Mouse (Mus musculus) bone marrow, adult 2 months (tissue): ENCODE measurements around the gene Abcb6.
A peak's percentile ranks its signal among the peaks of the same experiment; 100 is the strongest.

Source experiments
- CTCF ChIP-seq: fragments of 200-500 bp; IDR thresholded peaks from 2 replicates; pipeline ENCODE4 v1.5.1; 2011; ENCODE audit warnings: low read length, control low read depth; ENCODE audit not compliant: control insufficient read depth, insufficient read depth
- POLR2A ChIP-seq: fragments of 200-500 bp; IDR thresholded peaks from 2 replicates; pipeline ENCODE4 v1.6.1; 2011; ENCODE audit warnings: low read depth, mild to moderate bottlenecking, control low read depth, low read length, borderline replicate concordance; ENCODE audit not compliant: control insufficient read depth

GRCm38 (mm10) chr1:75216797-75217585, 36.8 kb upstream of the Abcb6 start:
- TF ChIP-seq CTCF (no peak), POLR2A (peak; percentile 35; the same call in 1 of the 2 replicates)
